Mouse (Mus musculus) gonadal fat pad, adult 2 months (tissue): ENCODE results near the gene Ctdspl2. TPM values are rescaled to one million over a fixed set of nuclear protein-coding genes. Genes with fewer than 3 reads are reported as not detected.
"Not testable (repeated sequence)": the region's sequence is repeated elsewhere in the genome, so short reads cannot be mapped to it uniquely, and the experiment has no call there.

ENCODE experiments used
- DNase-seq: peaks from one replicate; pipeline ENCODE4 v3.0.0-alpha.2; 2012; ENCODE audit warnings: low read depth
- polyA plus RNA-seq: library from polyadenylated mRNA; depleted of rRNA; stranded (reverse); fragments of >200 nt; gene quantifications from 2 replicates; pipeline ENCODE4 v1.2.3, GENCODE M21; 2012; rRNA removed

Gene Ctdspl2
- polyA plus RNA-seq = 6.5 and 7.5 TPM in 2 replicates

- peak; percentile 31 for DNase-seq
Measured at GRCm38 (mm10) chr2:121955765-121956223, at the start of gene Ctdspl2, which contains the start of gene Mageb3. TSS of gene Ctdspl2 (plus strand) at chr2:121956001. TSS of gene Mageb3 (minus strand) at chr2:121956092.

DNA sequence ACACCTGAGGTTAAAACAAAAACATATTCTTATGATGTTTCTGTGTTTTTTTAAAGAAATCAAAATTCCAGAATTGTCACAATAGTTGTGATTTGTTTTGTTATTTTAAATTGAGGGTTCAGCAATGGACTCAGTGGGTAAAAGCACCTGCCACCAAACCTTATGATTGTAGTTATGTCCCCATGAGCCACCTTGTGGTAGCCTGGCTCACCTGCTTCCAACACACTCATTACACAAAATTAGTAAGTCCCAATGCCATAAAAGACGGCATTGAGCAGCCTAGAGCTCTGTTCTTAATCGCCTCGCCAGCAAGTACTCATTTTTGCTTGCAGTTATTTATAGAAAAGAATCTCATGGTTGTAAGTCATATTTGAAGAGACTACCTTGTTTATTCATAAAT is 45.8 kb upstream of the Ctdspl2 start:
- no peak for DNase-seq

DNA sequence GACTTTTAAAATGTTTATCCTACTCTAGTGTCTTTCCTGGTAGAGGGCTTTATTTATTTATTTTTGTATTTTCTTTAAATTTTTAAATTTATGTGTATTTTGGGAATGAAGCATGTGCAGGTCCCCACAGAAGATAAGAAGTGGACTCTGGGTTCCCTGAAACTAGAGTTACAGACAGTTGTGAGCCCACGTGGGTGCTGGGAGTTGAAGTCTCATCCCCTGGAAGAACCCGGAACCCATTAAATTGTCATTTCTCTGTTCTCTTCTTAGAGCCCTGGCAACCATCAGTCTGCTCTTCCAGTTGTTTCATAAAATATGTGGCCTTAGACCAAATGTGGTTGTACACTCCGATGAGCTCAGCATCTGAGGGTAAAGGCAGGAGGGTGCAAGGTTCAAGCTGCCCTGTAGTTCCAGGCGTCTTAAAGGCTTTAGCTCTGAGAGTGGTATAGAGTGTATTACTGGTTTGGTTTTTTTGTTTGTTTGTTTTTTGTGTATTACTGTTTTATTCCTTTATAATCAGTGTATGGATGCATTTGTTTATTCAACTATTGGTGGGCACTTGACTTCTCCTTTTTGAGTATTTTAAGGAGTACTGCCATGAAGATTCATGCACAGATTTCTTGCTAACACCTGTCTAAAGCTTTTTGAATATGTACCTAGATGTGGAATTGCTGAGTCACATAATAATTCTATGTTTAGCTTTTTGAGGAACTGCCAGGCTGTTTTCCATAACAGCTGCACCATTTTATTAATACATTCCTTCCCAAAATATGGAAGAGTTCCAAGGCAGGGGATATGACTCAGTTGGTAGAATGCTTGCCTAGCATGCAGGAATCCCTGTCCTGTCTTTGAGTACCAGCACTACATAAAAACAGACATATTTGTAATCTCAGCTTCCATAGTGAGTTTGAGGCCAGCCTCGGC is 39.5 kb upstream of the Ctdspl2 start:
- DNase-seq = no peak

DNA sequence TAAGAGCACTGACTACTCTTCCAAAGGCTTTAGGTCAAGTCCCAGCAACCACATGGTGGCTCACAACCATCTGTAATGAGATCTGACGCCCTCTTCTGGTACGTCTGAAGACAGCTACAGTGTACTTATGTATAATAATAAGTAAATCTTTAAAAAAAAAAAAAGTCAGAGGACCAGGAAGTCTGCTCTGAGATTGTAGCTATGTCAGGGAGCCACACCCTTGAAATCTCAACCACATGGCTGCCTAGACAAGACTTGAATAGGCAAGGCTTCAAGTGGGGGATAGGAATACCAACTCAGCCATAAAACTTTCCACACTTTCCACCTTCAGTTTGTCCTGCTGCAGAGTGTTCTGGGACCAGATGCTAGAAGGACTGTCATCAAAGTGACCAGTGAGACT is 18.2 kb upstream of the Ctdspl2 start:
- not testable (repeated sequence) for DNase-seq

GRCm38 (mm10) chr2:121943364-121943763 is 12.4 kb upstream of the Ctdspl2 start:
- no peak for DNase-seq

- no peak for DNase-seq
Measured at GRCm38 (mm10) chr2:121954971-121955656, 687 bp upstream of the Ctdspl2 start.

GRCm38 (mm10) chr2:121956224-121957018 is 620 bp downstream of the Ctdspl2 start:
- DNase-seq = no peak

- no peak for DNase-seq
Measured at GRCm38 (mm10) chr2:121957216-121957792, 1.5 kb downstream of the Ctdspl2 start.

DNA sequence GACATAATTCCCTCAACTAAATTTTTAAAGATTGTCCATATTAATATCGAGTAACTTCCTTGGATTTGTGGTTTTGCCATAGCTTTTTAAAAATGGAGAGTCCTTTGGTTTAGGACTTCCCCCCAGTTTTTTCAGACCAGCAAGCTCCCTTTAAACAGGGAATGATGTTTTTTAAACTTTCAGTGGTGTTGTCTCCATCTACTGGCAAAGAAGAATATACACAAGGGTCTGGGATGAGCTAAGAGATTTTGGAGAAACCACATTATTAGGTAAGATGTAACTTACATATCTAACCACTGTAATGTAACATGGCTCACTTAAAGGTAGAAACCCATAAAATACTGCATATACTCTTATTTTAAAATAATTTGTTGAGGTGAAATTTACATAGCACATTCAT is 39.9 kb downstream of the Ctdspl2 start:
- DNase-seq = no peak

- DNase-seq = no peak
Measured at GRCm38 (mm10) chr2:122008832-122009231, 53.0 kb downstream of the Ctdspl2 start.

DNA sequence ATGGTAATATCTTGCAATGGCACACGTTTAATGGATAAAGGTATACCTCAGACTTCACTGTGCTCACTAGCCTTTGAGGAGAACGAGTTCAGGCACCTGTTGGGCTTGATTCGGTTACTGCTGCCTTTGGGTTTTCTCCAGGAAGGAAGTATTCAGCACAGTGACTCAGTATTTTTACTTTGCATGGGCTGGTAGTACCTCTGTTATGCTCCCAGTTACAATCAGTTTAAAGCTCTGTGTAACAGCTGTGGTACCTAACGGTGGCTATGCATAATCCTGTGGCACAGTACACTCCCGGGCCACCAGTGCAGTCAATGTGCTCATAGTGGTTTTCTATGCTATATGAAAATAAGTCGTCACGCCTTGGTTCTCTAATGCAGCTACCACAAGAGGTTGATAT is 55.6 kb downstream of the Ctdspl2 start:
- DNase-seq = no peak

- DNase-seq = no peak
Measured at GRCm38 (mm10) chr2:122018705-122019104, 62.9 kb downstream of the Ctdspl2 start.

DNA sequence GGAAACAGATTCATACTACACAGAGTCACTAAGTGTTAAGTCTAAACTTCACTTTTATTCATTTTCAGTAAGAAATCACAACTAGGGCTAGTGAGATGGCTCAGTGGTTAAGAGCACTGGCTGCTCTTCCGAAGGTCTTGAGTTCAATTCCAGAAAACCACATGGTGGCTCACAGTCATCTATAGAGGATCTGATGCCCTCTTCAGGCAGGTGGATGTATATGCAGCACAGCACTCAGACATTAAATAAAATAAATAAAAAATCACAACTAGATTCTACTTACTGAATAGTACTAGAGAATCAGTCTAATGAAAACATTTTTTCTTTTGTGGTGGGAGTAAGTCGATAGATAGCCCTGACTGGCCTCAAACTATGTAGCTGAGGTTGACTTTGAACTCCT is 66.5 kb downstream of the Ctdspl2 start:
- DNase-seq = no peak

DNA sequence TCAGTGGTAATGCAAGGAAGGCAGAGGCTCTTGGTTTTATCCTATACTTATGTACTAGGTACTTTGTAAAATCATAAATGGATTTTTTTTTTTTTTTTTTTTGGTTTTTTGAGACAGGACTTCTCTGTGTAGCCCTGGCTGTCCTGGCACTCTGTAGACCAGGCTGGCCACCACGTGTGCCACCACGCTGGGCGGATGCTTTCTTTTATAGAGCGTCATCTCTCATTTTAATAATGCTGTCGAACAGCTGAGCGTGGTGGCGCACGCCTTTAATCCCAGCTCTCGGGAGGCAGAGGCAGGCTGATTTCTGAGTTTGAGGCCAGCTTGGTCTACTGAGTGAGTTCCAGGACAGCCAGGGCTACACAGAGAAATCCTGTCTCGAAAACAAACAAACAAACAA is 71.3 kb downstream of the Ctdspl2 start:
- DNase-seq = not testable (repeated sequence)

GRCm38 (mm10) chr2:122027862-122028755 is 72.3 kb downstream of the Ctdspl2 start, which contains the start of gene Eif3j1:
TSS of gene Eif3j1 (plus strand) at chr2:122028546.
- peak; percentile 20 for DNase-seq

DNA sequence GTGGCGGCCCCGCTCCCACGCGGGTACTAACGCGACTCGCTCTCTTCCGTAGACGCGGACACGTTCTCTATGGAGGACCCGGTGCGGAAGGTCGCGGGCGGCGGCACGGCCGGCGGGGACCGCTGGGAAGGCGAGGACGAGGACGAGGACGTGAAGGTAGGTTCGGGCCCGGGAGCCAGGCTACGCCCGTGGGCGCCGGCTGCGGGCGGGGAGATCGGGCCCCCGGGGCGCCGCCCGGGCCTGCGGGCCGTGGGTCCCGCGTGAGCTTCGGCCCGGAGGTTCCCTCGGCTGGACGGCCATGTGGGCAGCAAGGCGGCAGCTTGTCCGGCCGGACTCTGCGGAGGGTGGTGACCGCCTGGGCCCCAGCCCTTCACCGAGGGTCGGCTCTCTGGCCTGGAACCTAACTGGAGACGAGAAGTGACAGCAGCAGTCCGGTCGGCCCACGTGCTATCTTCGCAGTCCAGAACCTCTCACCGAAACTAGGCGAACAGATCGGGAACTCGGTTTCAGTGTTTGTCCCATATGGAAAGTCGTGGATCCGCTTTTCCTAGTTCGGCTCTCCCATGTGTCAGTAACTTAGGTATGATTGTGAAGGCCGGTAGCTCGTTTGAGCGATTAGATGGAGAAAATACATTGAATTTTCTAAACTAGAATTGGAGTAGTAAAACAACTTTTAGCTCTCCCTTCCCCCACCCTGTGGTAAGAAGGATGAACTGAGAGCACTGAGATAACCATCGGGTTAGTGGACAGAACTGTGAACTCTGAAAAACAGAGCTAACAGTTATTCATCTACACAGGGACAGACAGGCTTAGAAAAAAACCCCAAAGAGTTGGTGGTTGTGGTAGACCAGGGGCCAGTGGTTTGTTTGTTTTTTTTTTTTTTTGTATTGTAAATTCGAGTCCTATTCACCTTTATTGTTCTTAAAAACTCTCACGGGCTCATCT is 73.2 kb downstream of the Ctdspl2 start:
- no peak for DNase-seq

- DNase-seq = no peak
Measured at GRCm38 (mm10) chr2:122031970-122032369, 76.2 kb downstream of the Ctdspl2 start.

- no peak for DNase-seq
Measured at GRCm38 (mm10) chr2:122036064-122036463, 80.3 kb downstream of the Ctdspl2 start.

DNA sequence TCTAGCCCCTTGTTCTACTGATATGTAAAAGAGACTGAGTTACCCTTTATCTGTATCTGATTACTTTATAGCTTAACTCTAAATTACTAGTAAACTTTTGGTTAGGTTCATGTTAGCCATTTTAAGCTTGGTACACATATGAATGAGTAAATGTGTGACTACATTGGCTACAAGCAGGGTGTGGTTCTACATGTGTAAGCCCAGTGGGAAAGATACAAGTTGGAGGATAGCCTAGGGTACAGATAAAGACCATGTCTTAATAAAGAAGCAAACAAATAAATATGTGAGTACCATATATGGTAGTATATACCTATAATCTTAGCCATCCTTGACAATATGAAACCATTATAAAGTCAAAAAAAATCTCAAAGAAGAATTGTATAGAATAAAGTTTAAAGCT is 88.1 kb downstream of the Ctdspl2 start:
- no peak for DNase-seq
